Mouse (Mus musculus) right cerebral cortex, postnatal 14 days (tissue): ENCODE measurements around the gene Olfr16.

Experiments
- DNase-seq: peaks from one replicate; pipeline ENCODE4 v3.0.0; 2022

The Olfr16 gene

GRCm38 (mm10) chr1:172950160-172950559 is at the start of gene Olfr16:
Gene Olfr16 (plus strand): TSS chr1:172950409.
- DNase-seq = no peak

DNA sequence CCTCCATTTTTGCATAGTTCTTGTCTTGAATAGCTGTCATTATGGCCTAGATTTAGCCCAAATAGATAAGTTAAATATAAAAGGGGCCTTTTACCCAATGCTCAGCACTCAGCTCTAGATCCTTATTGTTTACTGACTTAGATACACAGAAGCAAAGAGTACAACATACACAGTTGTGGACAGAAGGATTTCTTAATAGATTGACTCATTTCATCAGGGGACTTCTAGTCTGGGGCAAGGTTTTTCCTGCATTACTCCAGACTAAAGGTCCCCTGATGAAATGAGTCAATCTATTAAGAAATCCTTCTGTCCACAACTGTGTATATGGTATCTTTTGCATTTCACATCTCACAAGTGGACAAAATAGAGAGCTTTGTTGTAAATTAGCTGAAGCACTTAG is 46.9 kb upstream of the Olfr16 start:
- DNase-seq = no peak

- DNase-seq = no peak
Measured at GRCm38 (mm10) chr1:172917115-172917514, 33.1 kb upstream of the Olfr16 start.

DNA sequence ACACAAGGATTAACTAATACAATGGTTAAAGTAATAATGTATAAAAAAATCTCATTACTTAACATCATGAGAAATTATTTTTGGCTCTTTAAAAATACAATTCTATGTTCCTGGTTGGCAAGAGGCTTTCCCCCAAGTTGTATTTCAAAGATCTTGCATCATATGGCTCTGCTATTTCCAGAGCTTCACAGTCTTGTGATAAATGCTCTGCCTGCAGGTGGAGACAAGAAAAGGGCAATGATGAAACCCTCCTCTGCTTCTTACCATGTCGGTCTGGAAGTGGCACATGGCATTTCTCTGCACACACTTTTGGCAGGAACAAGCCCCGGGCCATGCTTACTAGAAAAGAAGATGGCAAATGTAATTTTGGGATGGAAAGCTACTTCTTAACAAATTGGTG is 31.8 kb upstream of the Olfr16 start:
- no peak for DNase-seq

DNA sequence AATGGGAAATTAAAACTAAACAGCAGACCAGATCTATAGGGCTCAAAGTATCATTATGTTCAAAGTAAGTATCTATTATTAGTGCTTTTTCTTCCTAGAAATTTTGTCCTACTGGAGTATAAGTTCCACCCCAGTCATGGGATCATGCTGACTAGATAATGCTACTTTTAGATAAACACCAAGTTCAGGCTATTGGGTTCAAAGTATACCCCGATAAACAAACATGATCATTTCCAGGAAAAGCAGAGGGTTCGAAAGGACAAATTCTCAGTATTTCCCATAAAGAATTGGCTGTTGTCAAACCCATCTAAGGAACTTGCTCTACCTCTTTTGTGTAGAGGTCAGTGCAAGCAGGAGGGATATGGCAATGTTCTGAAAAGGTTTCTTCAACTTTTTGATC is 18.0 kb upstream of the Olfr16 start:
- no peak for DNase-seq

DNA sequence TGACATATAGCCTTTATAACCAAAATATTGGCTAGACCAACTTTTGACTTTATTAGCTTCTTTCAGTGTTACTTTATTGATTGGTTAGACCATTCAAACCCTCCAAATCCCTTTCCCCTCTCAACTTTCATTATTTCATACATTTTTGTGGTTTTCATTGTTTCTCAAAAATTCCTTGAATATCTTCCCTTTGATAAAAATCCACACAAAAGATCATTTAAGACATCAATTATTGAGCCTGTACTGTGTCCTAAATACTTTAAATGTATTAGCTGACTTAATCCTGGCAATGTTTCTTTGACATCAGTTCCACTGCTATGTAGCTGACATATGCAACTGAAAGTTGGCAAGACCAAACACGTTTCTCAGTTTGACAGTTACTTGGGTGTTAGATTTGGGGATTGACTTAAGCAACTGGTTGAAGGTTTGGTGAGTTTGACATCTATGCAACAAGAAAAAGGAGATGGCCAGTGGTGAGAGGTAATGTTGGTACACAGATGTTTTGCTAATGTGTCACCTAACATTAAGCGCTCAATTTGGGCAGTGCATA is 1.0 kb downstream of the Olfr16 start:
- DNase-seq = no peak

- no peak for DNase-seq
Measured at GRCm38 (mm10) chr1:172955376-172955775, 5.2 kb downstream of the Olfr16 start.

- DNase-seq = no peak
Measured at GRCm38 (mm10) chr1:172960452-172960851, 10.2 kb downstream of the Olfr16 start.

GRCm38 (mm10) chr1:172989794-172990634 is 39.8 kb downstream of the Olfr16 start:
- DNase-seq = no peak

DNA sequence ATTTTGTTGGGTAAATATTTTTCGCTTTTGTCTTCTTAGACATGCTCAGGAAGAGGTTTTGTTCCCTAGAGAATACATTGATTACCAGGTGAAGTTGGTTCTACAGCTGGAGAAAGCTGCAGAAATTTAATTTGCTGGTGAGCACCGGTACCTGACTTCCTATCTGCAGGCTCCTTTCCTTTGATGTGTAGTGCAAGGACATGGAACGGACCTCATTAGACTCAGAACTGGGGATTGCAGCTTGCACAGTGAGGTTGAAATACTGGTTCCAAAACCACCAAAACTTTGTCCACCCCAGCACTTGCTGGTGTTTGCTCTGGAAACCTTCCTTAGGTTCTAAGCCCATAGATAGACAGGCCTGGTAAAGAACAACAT is 40.4 kb downstream of the Olfr16 start:
- DNase-seq = no peak
